Comparison of ENCODE assay signal across 8 mouse cellular contexts in the genomic region with DNA sequence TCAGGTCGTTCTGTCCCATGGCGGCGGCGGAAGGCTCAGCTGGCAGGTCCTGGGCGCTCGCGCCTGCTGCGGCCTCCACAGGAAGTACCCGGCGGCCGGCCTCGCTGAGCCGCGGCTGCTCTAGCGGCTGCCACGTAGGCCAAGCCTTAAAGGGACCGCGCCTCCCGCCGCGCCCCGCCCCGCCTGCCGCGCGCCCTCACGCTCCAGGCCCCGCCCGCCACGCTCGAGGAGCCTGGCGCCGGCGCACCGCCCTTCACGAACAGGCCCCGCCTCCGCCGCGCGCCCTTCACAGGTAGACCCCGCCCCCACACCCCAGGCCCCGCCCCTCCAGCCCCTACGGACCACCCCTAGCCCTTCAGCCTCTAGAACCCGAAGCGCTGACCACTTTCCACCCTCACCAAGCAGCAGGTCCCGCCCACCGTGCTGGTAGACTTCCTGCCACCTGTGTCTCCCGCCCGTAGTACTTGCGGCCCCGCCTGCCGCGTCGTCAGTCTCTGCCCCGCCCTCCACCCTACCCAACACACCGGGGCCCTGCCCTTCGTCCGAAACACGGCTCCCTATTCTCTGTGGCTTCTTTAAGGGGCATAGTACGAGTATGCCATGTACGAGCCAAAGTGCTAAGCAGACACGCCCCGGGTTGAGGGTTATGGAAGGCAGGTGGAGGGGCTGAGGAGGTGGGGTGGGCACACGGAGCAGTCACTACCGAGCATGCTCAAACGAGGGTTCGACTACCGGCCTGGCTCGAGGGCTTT. TPM values are rescaled to one million over a fixed set of nuclear protein-coding genes. Genes with fewer than 3 reads are reported as not detected.
DNase-seq lines count a peak whose midpoint lies in the region; ATAC-seq lines count a peak whose summit lies in the region.

TSS of gene Surf4 (minus strand) at position 625 of the 752 bp plus-strand sequence.
TSS of gene Stkld1 (plus strand) at position 744 of the 752 bp plus-strand sequence.

- under 1% methylated on average over 42 of the region's 70 CpGs for WGBS in hindbrain, embryonic 16.5 days

- DNase-seq in ZHBTc4 (ENCODE audit: low read depth, low spot score): peak; percentile 97
- peak; percentile 75 to 90 for DNase-seq in cerebellum, postnatal 4 days (ENCODE audit: low spot score in 2 of 2)
- peak; percentile 89 for DNase-seq in gastrocnemius, adult 18-20 months (ENCODE audit: low spot score)
- DNase-seq in left cerebral cortex, adult 18-20 months (ENCODE audit: low spot score in 2 of 2): peak; percentile 88 to 94
- peak; percentile 95 to 98 for DNase-seq in lung, postnatal 4 days
- DNase-seq in retina, postnatal 1 day: peak; percentile 95
- peak; percentile 98 for DNase-seq in thymus, postnatal 4 days

- peaks cover 3% of the 10 kb centered on the region; the same call in 1 of the 2 replicates for H3K36me3 ChIP-seq in hindbrain, embryonic 16.5 days (ENCODE audit: control insufficient read depth, insufficient read depth, low read length)

- H3K4me2 ChIP-seq in hindbrain, embryonic 16.5 days (ENCODE audit: low read length): peak within 1 kb of the TSS; percentile 86

- no peaks in the 10 kb centered on the region for H3K27me3 ChIP-seq in hindbrain, embryonic 16.5 days (replicated peaks; ENCODE audit: control insufficient read depth, insufficient read depth, low read length)

- H3K9me3 ChIP-seq in hindbrain, embryonic 16.5 days (ENCODE audit: control insufficient read depth, low read length): no peaks in the 10 kb centered on the region

- peak within 1 kb of the TSS; percentile 79 for H3K27ac ChIP-seq in hindbrain, embryonic 16.5 days (ENCODE audit: low read depth, low read length)

- ATAC-seq in hindbrain, embryonic 16.5 days: peak; percentile 97

- H3K4me3 ChIP-seq in hindbrain, embryonic 16.5 days (ENCODE audit: low read length): peak within 1 kb of the TSS; percentile 98

- H3K9ac ChIP-seq in hindbrain, embryonic 16.5 days (ENCODE audit: low read depth, low read length): peak within 1 kb of the TSS; percentile 90

- H3K4me1 ChIP-seq in hindbrain, embryonic 16.5 days (ENCODE audit: control insufficient read depth, insufficient read depth, low read depth, low read length): peaks cover 22% of the 10 kb centered on the region

RNA-seq across cellular contexts. Expression of gene Surf4, which starts in this region (rescaled TPM):
- 10 to 100 TPM; 69.8 to 70.0 TPM for total RNA-seq in gastrocnemius, adult 18-20 months (2021)
- 110 and 121 TPM in 2 replicates for polyA plus RNA-seq in hindbrain, embryonic 16.5 days (2015; fragmentation: Nextera tagmentation; extraction: Ambion mirVana)
- 10 to 100 TPM; 44.9 to 52.7 TPM for total RNA-seq in left cerebral cortex, adult 18-20 months (2021)

RNA-seq across cellular contexts. Expression of gene Stkld1, which starts in this region (rescaled TPM):
- total RNA-seq in gastrocnemius, adult 18-20 months (2021): under 1 TPM in 1 of 2 experiments, not detected in 1; 0.24 TPM
- 0.06 and 0.14 TPM in 2 replicates for polyA plus RNA-seq in hindbrain, embryonic 16.5 days (2015; fragmentation: Nextera tagmentation; extraction: Ambion mirVana)
- not detected for total RNA-seq in left cerebral cortex, adult 18-20 months (2021)

Comparison
In these comparisons a context has a peak if more than half of its experiments do, and no peak if none do; other contexts are left out.
1. Peak in every context shown above with its lines: DNase-seq, ATAC-seq, H3K4me3 ChIP-seq and H3K27ac ChIP-seq.